Mouse (Mus musculus) CH12F3 (cell line): ENCODE measurements around the gene Dab1.

ENCODE experiments used
- in situ Hi-C: fragments of 300-500 bp; cut with MboI; formaldehyde crosslinking; loops from 2 replicates; pipeline ENCODE4 v1.14.3; 2020; ENCODE audit warnings: low sequenced_read_pairs

Dab1 gene

GRCm38 (mm10) chr4:103619321-103619945, at the start of gene Dab1:
TSS of gene Dab1 (plus strand) at chr4:103619359.
- in situ Hi-C loops: no loop called here

- in situ Hi-C loops: no loop called here
Observed at GRCm38 (mm10) chr4:103571721-103572352, 47.3 kb upstream of the Dab1 start.

DNA sequence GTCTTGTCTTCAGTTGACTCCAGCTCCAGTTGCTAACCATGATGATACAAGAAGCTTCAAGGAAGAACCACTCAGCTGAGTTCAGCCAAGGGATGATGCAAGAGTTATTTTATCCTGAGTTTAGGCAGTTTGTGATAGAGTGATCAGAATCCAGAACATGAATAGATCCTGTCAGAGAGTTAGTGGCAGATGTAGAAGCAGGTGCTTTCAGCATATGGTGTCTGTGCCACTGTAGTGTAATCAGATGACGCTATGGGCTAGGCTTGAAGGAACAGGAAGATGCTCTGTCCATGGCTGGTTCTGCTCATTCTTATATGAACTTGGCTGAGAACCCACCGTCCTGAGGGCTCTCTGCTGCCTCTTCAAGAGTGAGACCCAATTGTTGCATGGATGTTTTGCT, 43.6 kb upstream of the Dab1 start:
- in situ Hi-C loops: no loop called here

GRCm38 (mm10) chr4:103576305-103576704, 42.9 kb upstream of the Dab1 start:
- in situ Hi-C loops: no loop called here

DNA sequence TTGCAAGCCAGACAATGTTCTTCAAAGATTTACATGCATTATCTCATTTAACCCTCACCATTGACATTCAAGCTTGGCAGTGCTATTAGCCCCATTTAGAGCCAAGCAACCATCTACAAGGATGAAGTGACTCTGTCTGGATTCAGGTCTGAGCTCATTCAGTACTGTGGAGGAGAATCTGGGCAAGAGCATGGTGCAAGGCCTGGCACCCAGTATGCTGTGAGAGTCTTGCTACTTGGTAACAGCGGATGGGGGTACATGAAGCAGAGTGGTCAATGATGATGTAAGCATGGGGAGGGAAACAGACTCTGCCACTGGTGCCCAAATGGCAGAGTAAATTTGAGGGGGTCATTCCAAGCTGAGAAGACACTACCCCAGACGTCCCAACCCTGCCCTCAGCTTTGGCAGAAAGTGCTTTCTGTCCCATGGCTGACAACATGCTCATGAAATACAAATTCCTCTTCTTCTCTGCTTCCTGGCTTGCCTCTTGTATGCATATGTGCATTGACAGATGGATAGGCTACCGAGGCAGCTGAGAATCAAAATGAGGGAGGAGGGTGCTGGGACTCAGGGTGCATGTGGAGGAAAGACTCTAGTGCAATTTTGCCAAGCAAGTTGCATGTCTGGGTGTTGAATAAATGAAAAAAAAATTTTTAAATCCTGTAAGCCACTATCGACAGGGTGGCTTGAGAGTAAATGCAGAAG, 41.9 kb upstream of the Dab1 start:
- in situ Hi-C loops: no loop called here

DNA sequence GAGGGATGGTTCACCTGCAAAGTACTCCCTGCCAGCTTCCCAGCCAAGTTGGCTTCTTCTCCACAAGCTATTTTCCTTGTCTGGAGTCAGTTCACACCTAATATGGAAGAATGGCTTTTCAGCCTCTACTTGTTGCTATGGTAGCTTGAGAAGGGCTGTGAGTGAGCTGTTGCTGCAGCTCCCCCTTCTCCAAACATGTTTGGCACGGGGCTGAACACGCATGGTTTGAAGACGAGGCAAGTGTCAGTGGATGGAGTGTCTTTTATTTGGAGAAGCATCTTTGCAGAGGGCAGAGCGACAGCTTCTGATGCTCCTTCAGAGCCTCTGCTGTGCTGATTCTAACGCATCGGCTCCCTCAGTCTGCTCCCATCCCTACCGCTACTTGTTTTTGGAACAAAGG, 41.3 kb upstream of the Dab1 start:
- in situ Hi-C loops: no loop called here

- in situ Hi-C loops: no loop called here
Observed at GRCm38 (mm10) chr4:103580021-103580420, 39.1 kb upstream of the Dab1 start.

DNA sequence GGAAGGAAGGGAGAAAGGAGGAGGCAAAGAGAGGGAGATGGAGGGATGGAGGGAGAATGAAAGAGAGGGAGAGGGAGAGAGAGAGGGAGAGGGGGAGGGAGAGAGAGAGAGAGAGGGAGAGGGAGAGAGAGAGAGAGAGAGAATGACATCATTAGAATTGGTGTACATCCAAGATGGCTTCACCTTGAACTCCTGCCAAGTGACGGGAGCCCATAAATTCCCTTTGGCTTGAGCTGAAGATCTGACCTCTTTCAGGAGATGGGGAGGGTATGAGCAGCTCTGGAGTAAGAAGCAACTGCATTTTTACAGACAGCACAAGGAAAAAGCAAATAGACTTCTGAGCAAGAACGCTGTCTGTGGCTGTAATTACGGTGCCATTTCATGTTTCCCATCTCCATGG, 4.1 kb upstream of the Dab1 start:
- in situ Hi-C loops: no loop called here

DNA sequence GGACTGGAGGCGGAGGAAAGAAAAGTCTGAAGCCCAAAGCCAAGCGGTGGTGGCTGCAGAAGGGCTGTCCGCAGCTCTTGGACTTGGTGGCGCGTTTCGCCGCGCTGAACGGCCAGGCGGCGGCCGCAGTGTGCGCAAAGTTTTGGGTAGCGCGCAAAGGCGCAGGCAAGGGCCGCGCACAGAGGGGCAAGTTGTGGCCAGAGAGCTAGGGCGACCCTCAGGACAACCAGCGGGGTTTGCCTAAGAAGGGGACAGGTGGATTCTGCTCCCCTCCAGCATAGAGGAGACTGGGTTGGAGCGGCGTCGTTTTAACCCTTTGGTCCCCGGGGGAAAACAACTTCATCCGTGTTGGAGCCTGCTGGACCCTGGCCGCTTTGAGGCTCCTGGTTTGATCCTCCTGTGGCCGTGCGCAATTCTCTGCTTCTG, 800 bp downstream of the Dab1 start:
- in situ Hi-C loops: no loop called here

- in situ Hi-C loops: no loop called here
Observed at GRCm38 (mm10) chr4:103620590-103621155, 1.5 kb downstream of the Dab1 start.

DNA sequence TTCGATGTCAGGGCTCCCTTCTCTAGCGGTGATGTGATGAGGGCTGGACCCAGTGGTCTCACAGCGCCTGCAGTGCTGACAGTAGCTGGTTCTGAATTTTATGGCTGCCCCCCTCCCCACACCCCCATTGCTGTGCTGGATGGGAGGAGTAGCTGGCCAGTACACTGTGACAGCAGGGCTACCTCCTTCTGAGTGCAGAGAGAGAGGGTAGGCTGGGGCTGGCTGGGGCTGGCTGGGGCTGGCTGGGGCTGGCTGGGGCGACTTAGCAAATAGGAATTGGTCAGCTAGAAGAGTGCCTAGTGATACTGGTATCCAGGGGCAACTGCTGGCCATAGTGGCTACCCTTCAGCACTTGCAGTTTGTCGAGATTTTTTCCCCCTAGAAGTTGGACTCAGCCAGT, 2.4 kb downstream of the Dab1 start:
- in situ Hi-C loops: no loop called here

GRCm38 (mm10) chr4:103630177-103630576, 11.0 kb downstream of the Dab1 start:
- in situ Hi-C loops: no loop called here

DNA sequence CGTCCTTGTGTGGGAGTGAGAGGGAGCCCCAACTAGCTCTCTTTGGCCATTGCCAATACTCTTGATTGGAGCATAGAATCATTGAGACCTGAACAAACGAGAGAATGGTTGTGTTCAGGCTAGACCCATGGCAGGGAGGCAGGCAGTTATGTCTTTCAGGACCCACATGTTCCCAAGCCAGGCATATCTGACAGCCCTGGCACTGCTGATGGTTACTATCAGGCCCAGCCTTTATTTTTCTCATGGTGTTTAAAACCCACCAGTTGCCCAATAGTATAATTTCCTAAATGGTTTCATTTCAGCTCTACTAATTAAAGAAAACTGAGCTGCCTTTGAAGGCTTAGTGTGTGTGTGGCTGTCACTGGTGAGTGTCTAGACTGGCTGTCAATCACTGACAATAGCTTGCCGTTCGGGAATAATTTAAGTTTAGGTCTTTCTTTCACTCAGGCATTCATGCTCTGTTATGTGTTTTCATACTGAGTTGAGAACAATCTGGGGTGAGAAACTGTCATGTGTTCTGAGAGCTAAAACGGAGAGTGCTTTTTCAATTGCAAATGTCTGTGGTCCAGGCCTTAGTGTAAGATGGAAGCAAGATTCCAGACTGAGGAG, 17.1 kb downstream of the Dab1 start:
- in situ Hi-C loops: no loop called here

DNA sequence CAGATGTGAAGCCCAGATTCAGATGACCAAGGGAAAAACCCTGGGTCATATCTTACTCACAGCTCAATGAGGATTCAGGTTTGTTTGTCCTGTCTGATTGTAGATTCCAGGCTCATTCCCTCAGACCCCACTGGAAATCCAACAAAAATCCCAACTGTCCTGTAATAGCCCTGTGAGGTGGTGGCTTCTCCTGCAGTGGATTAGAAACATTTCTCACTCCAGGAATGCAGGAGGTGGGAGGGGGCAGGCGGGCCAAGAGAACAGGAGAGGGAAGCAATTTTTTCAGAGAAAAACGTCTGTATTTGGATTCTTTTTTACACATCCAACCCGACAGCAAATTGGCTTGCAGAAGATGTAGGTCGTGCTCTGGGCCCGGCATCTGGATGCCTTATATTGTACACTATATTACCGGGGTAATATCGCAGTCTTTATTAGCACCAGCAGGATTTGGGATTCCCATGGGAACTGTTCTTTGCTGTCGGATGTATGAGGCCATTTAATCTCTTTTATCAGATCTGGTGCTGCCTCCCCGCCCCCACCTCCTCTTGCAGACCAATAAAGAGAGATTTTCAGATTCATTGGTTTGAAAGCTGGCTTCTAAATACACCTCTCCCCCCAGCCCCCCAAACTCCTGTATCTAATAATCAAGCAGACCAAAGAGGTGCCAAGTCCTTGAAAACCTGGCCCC, 29.2 kb downstream of the Dab1 start:
- in situ Hi-C loops: no loop called here

DNA sequence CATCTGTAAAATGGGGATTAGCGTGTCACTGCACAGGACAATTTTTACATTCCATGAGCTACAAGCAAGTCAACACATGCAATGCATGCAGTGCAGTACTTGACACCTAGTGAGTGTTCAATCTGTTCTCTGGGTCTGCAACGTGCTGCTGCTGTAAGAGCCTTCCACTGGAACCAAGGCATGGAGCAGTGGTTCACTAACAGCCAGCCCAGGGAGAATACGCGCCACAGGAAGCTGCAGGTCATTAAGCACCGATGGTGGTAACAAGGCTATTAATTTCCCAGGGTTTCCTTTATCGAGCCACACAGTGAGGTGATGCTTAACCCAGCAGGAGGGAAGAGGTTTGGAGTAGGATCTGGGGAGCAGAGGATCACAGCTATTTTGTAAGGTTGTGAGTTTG, 36.6 kb downstream of the Dab1 start:
- in situ Hi-C loops: no loop called here

DNA sequence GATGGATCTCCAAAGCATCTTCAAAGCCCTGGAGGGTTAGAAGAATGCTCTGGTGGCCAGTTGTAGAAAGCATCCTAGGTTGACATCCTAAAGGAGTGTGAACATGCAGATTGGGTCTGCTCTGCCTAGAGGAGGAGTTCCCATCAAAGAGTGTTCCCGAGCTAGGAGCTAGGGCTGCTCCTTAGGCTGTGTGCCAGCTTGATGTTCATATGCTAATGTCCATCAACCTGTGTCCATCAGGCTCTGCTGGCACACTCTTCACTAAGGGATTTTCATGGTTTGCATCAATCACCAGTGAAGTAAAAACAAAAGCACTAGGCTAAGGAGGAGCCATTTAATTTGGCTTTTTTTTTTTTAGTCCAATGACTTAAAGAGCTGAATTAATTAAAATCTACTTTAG, 42.2 kb downstream of the Dab1 start:
- in situ Hi-C loops: no loop called here

DNA sequence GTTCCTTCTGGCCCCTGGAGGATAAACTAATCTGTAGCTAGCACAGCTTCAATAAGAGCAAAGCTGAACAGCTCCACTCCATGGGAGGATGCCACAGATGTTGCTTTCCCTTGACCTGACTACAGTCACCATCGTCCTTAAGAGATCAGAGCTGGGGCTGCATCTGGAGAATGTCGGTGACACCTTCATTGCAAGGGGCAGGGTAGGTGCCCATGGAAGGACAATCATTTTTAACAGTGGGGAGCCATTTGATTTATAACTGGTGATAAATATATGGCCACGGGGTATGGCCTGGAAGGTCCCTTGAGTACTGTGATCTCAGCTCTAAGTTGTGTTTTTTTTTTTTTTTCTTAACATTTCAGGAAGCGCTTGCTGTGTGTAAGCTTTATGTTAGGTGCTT, 48.3 kb downstream of the Dab1 start:
- in situ Hi-C loops: no loop called here

DNA sequence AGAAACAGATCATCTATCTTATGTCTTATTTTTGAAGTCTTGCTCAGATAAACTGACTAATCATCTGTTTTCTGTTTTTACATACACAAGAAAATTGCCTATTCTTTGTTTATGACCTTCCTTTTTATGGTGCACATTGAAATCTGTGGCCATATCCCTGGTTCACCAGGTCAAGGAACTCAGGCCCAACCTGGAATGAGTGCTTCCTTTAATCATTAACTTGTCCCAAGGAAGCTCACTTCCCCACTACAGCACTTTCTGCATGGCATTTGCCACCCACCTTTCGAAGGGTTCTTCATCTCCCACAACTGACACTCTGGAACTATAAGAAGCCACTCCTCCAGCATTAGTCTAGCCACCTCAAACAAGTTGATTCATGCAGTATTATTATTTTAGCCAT, 58.0 kb downstream of the Dab1 start:
- in situ Hi-C loops: no loop called here

DNA sequence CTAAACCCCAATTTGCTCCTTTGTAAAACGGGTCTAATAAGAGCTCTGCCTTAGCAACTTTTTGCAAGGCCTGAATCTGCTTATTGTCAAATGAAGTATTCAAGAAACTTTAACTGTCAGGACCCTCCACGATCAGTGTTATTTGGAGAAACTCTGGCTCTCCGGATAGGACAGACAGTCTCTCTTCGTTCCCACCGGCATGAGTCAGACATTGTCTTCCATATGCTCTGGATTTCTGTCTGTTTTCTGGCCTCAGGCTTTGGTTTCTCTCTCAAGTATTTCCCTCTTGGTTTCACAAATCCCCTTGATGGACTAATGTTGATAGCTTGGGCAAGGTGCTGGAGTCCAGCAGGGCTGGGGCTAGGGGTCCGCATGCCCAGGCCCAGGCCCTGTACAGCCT, 59.3 kb downstream of the Dab1 start:
- in situ Hi-C loops: no loop called here

DNA sequence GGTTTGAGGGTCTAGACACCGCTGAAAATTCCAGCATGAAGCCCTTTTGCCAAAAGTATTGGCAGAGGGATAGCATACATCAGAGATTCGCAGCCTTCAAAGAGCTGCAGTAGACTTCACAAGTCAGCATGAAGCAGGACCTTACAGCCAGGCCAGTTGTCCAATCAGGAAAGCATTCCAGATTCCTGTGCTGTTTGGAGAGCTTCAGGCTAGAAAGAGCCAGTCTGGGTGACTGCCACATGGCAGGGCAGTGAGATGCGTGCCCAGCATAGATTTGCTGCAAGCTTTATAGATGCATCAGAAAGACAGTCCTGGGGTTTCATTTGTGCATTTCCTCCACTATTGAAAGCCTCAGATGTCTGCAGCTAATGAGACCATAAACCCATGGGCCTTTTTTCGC, 66.0 kb downstream of the Dab1 start:
- in situ Hi-C loops: no loop called here

- in situ Hi-C loops: no loop called here
Observed at GRCm38 (mm10) chr4:103691717-103692116, 72.6 kb downstream of the Dab1 start.
